Mouse (Mus musculus): ENCODE results near the gene 4932438H23Rik. TPM values are rescaled to one million over a fixed set of nuclear protein-coding genes. Genes with fewer than 3 reads are reported as not detected.
A peak's percentile ranks its signal among the peaks of the same experiment; 100 is the strongest.

The 4932438H23Rik gene
- polyA plus RNA-seq, 1 experiment from 2014 or later = 0.13 TPM

GRCm38 (mm10) chr16:91128431-91128830 lies 33.5 kb upstream of the 4932438H23Rik start:
- no peak for ATAC-seq (ENCODE audit: insufficient read depth, low FRiP score)
- WGBS = 76% methylated on average over 4 of the region's 4 CpGs

GRCm38 (mm10) chr16:91126734-91127524 lies 32.0 kb upstream of the 4932438H23Rik start:
- no peak overlapping the region for H3K27ac ChIP-seq (ENCODE audit: low read length)
- no peak overlapping the region for H3K9ac ChIP-seq (ENCODE audit: low read length)
- ATAC-seq (ENCODE audit: insufficient read depth, low FRiP score) = no peak
- no peaks in the 10 kb centered on the region for H3K4me1 ChIP-seq (ENCODE audit: control insufficient read depth, insufficient read depth, low read length)
- no peaks in the 10 kb centered on the region for H3K36me3 ChIP-seq (ENCODE audit: control insufficient read depth, insufficient read depth, low read length)
- H3K27me3 ChIP-seq (ENCODE audit: control insufficient read depth, insufficient read depth, low read length) = no peaks in the 10 kb centered on the region
- WGBS = 77% methylated on average over 8 of the region's 8 CpGs
- no peak overlapping the region for H3K4me3 ChIP-seq (replicated peaks; ENCODE audit: low read length)
- no peaks in the 10 kb centered on the region for H3K9me3 ChIP-seq (replicated peaks; ENCODE audit: control insufficient read depth, low read length)
- no peak overlapping the region for H3K4me2 ChIP-seq (ENCODE audit: low read depth, low read length)

More at GRCm38 (mm10) chr16:91128431-91128830, 33.5 kb upstream of the 4932438H23Rik start:
- Histone ChIP-seq H3K27ac (ENCODE audit: low read length) (no peak overlapping the region), H3K9me3 (replicated peaks; ENCODE audit: control insufficient read depth, low read length) (no peaks in the 10 kb centered on the region), H3K9ac (ENCODE audit: low read length) (no peak overlapping the region), H3K4me1 (ENCODE audit: control insufficient read depth, insufficient read depth, low read length) (no peaks in the 10 kb centered on the region), H3K4me2 (ENCODE audit: low read depth, low read length) (no peak overlapping the region), H3K4me3 (replicated peaks; ENCODE audit: low read length) (no peak overlapping the region), H3K27me3 (ENCODE audit: control insufficient read depth, insufficient read depth, low read length) (no peaks in the 10 kb centered on the region), H3K36me3 (ENCODE audit: control insufficient read depth, insufficient read depth, low read length) (no peaks in the 10 kb centered on the region)

GRCm38 (mm10) chr16:91124256-91124655 lies 29.3 kb upstream of the 4932438H23Rik start:
- Histone ChIP-seq H3K36me3 (ENCODE audit: control insufficient read depth, insufficient read depth, low read length) (no peaks in the 10 kb centered on the region), H3K27ac (ENCODE audit: low read length) (no peak overlapping the region), H3K9me3 (replicated peaks; ENCODE audit: control insufficient read depth, low read length) (no peaks in the 10 kb centered on the region), H3K4me3 (replicated peaks; ENCODE audit: low read length) (no peak overlapping the region), H3K27me3 (ENCODE audit: control insufficient read depth, insufficient read depth, low read length) (no peaks in the 10 kb centered on the region), H3K4me1 (ENCODE audit: control insufficient read depth, insufficient read depth, low read length) (no peaks in the 10 kb centered on the region), H3K9ac (ENCODE audit: low read length) (no peak overlapping the region), H3K4me2 (ENCODE audit: low read depth, low read length) (no peak overlapping the region)
- WGBS = 67% methylated on average over 3 of the region's 3 CpGs
- no peak for ATAC-seq (ENCODE audit: insufficient read depth, low FRiP score)

GRCm38 (mm10) chr16:91123821-91124220 lies 28.9 kb upstream of the 4932438H23Rik start:
- no peak overlapping the region for H3K27ac ChIP-seq (ENCODE audit: low read length)
- no peak for ATAC-seq (ENCODE audit: insufficient read depth, low FRiP score)
- H3K4me2 ChIP-seq (ENCODE audit: low read depth, low read length) = no peak overlapping the region
- H3K27me3 ChIP-seq (ENCODE audit: control insufficient read depth, insufficient read depth, low read length) = no peaks in the 10 kb centered on the region
- no peaks in the 10 kb centered on the region for H3K4me1 ChIP-seq (ENCODE audit: control insufficient read depth, insufficient read depth, low read length)
- 77% methylated on average over 1 of the region's 1 CpGs for WGBS
- H3K4me3 ChIP-seq (replicated peaks; ENCODE audit: low read length) = no peak overlapping the region
- no peaks in the 10 kb centered on the region for H3K9me3 ChIP-seq (replicated peaks; ENCODE audit: control insufficient read depth, low read length)
- no peaks in the 10 kb centered on the region for H3K36me3 ChIP-seq (ENCODE audit: control insufficient read depth, insufficient read depth, low read length)
- no peak overlapping the region for H3K9ac ChIP-seq (ENCODE audit: low read length)

- Histone ChIP-seq H3K27ac (ENCODE audit: low read length) (no peak overlapping the region), H3K4me3 (replicated peaks; ENCODE audit: low read length) (no peak overlapping the region), H3K9me3 (replicated peaks; ENCODE audit: control insufficient read depth, low read length) (no peaks in the 10 kb centered on the region), H3K36me3 (ENCODE audit: control insufficient read depth, insufficient read depth, low read length) (no peaks in the 10 kb centered on the region), H3K4me1 (ENCODE audit: control insufficient read depth, insufficient read depth, low read length) (no peaks in the 10 kb centered on the region), H3K27me3 (ENCODE audit: control insufficient read depth, insufficient read depth, low read length) (no peaks in the 10 kb centered on the region), H3K4me2 (ENCODE audit: low read depth, low read length) (no peak overlapping the region), H3K9ac (ENCODE audit: low read length) (no peak overlapping the region)
- 77% methylated on average over 6 of the region's 6 CpGs for WGBS
- no peak for ATAC-seq (ENCODE audit: insufficient read depth, low FRiP score)
Observed at GRCm38 (mm10) chr16:91119879-91120278, 25.0 kb upstream of the 4932438H23Rik start.

GRCm38 (mm10) chr16:91116696-91117095 lies 21.8 kb upstream of the 4932438H23Rik start:
- Histone ChIP-seq H3K27ac (ENCODE audit: low read length) (no peak overlapping the region), H3K4me2 (ENCODE audit: low read depth, low read length) (no peak overlapping the region), H3K27me3 (ENCODE audit: control insufficient read depth, insufficient read depth, low read length) (no peaks in the 10 kb centered on the region), H3K4me1 (ENCODE audit: control insufficient read depth, insufficient read depth, low read length) (no peaks in the 10 kb centered on the region), H3K9ac (ENCODE audit: low read length) (no peak overlapping the region), H3K36me3 (ENCODE audit: control insufficient read depth, insufficient read depth, low read length) (no peaks in the 10 kb centered on the region), H3K9me3 (replicated peaks; ENCODE audit: control insufficient read depth, low read length) (no peaks in the 10 kb centered on the region), H3K4me3 (replicated peaks; ENCODE audit: low read length) (no peak overlapping the region)
- ATAC-seq (ENCODE audit: insufficient read depth, low FRiP score) = no peak
- WGBS = 64% methylated on average over 7 of the region's 7 CpGs

GRCm38 (mm10) chr16:91116006-91116405 lies 21.1 kb upstream of the 4932438H23Rik start:
- ATAC-seq (ENCODE audit: insufficient read depth, low FRiP score) = no peak
- H3K4me3 ChIP-seq (replicated peaks; ENCODE audit: low read length) = no peak overlapping the region
- WGBS = 77% methylated on average over 4 of the region's 4 CpGs
- no peaks in the 10 kb centered on the region for H3K36me3 ChIP-seq (ENCODE audit: control insufficient read depth, insufficient read depth, low read length)
- no peaks in the 10 kb centered on the region for H3K9me3 ChIP-seq (replicated peaks; ENCODE audit: control insufficient read depth, low read length)
- H3K4me2 ChIP-seq (ENCODE audit: low read depth, low read length) = no peak overlapping the region
- no peaks in the 10 kb centered on the region for H3K4me1 ChIP-seq (ENCODE audit: control insufficient read depth, insufficient read depth, low read length)
- no peak overlapping the region for H3K27ac ChIP-seq (ENCODE audit: low read length)
- no peaks in the 10 kb centered on the region for H3K27me3 ChIP-seq (ENCODE audit: control insufficient read depth, insufficient read depth, low read length)
- H3K9ac ChIP-seq (ENCODE audit: low read length) = no peak overlapping the region

- peak overlapping the region; percentile 14; the same call in 1 of the 2 replicates for H3K4me2 ChIP-seq (ENCODE audit: low read depth, low read length)
- H3K9ac ChIP-seq (ENCODE audit: low read length) = no peak overlapping the region
- no peak overlapping the region for H3K4me3 ChIP-seq (replicated peaks; ENCODE audit: low read length)
- no peak overlapping the region for H3K27ac ChIP-seq (ENCODE audit: low read length)
- no peaks in the 10 kb centered on the region for H3K27me3 ChIP-seq (ENCODE audit: control insufficient read depth, insufficient read depth, low read length)
- H3K9me3 ChIP-seq (replicated peaks; ENCODE audit: control insufficient read depth, low read length) = no peaks in the 10 kb centered on the region
- H3K36me3 ChIP-seq (ENCODE audit: control insufficient read depth, insufficient read depth, low read length) = no peaks in the 10 kb centered on the region
- no peaks in the 10 kb centered on the region for H3K4me1 ChIP-seq (ENCODE audit: control insufficient read depth, insufficient read depth, low read length)
- 42% methylated on average over 11 of the region's 11 CpGs for WGBS
- no peak for ATAC-seq (ENCODE audit: insufficient read depth, low FRiP score)
Observed at GRCm38 (mm10) chr16:91110999-91111535, 16.1 kb upstream of the 4932438H23Rik start.

GRCm38 (mm10) chr16:91107608-91108007 lies 12.7 kb upstream of the 4932438H23Rik start:
- no peak for ATAC-seq (ENCODE audit: insufficient read depth, low FRiP score)
- 73% methylated on average over 11 of the region's 11 CpGs for WGBS
- Histone ChIP-seq H3K4me2 (ENCODE audit: low read depth, low read length) (no peak overlapping the region), H3K9ac (ENCODE audit: low read length) (no peak overlapping the region), H3K27ac (ENCODE audit: low read length) (no peak overlapping the region), H3K9me3 (replicated peaks; ENCODE audit: control insufficient read depth, low read length) (no peaks in the 10 kb centered on the region), H3K4me1 (ENCODE audit: control insufficient read depth, insufficient read depth, low read length) (no peaks in the 10 kb centered on the region), H3K4me3 (replicated peaks; ENCODE audit: low read length) (no peak overlapping the region), H3K36me3 (ENCODE audit: control insufficient read depth, insufficient read depth, low read length) (no peaks in the 10 kb centered on the region), H3K27me3 (ENCODE audit: control insufficient read depth, insufficient read depth, low read length) (no peaks in the 10 kb centered on the region)
